Mouse (Mus musculus): ENCODE measurements around the gene Pdzrn3. TPM values are rescaled to one million over a fixed set of nuclear protein-coding genes. Genes with fewer than 3 reads are reported as not detected.

Pdzrn3 gene
- total and polyA plus RNA-seq, 3 experiments: not detected

- H3K9ac ChIP-seq (ENCODE audit: insufficient read depth, low read depth): no peak overlapping the region
- H3K27ac ChIP-seq (ENCODE audit: insufficient read depth, low read depth): no peak overlapping the region
- peaks cover 69% of the 10 kb centered on the region for H3K9me3 ChIP-seq (replicated peaks; ENCODE audit: low read length)
- dilution Hi-C loops (cut with MboI; ENCODE audit: extremely low pct_ligation_motif_present, extremely low pct_unique_long_range_greater_than_20kb, low sequenced_read_pairs) (no loop called here), in situ Hi-C loops (cut with MboI; ENCODE audit: low pct_ligation_motif_present, low pct_unique_long_range_greater_than_20kb, low sequenced_read_pairs) (no loop called here)
- no peaks in the 10 kb centered on the region for H3K4me1 ChIP-seq (ENCODE audit: control insufficient read depth in 1 of 2, insufficient read depth in 2 of 2)
- H3K4me3 ChIP-seq (replicated peaks in 1 of 3; ENCODE audit: low read depth in 2 of 3, low read length in 2 of 3, poor library complexity in 1 of 3): no peak overlapping the region
- no peak for DNase-seq (ENCODE audit: extremely low read depth)
- no peaks in the 10 kb centered on the region for H3K79me2 ChIP-seq (replicated peaks; ENCODE audit: control insufficient read depth, extremely low read depth, insufficient read depth, poor library complexity, severe bottlenecking)
- H3K4me2 ChIP-seq (ENCODE audit: insufficient read depth, low read depth, poor library complexity, severe bottlenecking): no peak overlapping the region
- TF ChIP-seq CHD2 (IDR thresholded peaks at IDR 0.05; ENCODE audit: low read length): no peak
- no peak for TF ChIP-seq TCF12 (IDR thresholded peaks at IDR 0.05; ENCODE audit: low read depth, low read length)
- no peak for TF ChIP-seq RCOR1 (conservative IDR thresholded peaks at IDR 0.05; ENCODE audit: low read depth, low read length)
- no peak for TF ChIP-seq CHD1 (IDR thresholded peaks at IDR 0.05; ENCODE audit: low read depth, low read length)
- TF ChIP-seq MXI1 (IDR thresholded peaks at IDR 0.05; ENCODE audit: low read depth, low read length): no peak
- no peaks in the 10 kb centered on the region for H3K36me3 ChIP-seq (replicated peaks in 1 of 2; ENCODE audit: control insufficient read depth in 1 of 2, insufficient read depth in 1 of 2, low read length in 1 of 2)
- H3K27me3 ChIP-seq (replicated peaks): no peaks in the 10 kb centered on the region
Measured at GRCm38 (mm10) chr6:101301154-101301553, 76.5 kb downstream of the Pdzrn3 start.

- dilution Hi-C loops (cut with MboI; ENCODE audit: extremely low pct_ligation_motif_present, extremely low pct_unique_long_range_greater_than_20kb, low sequenced_read_pairs): no loop called here
- DNase-seq (ENCODE audit: extremely low read depth): no peak
- Histone ChIP-seq H3K4me1 (ENCODE audit: control insufficient read depth in 1 of 2, insufficient read depth in 2 of 2) (no peaks in the 10 kb centered on the region), H3K9me3 (replicated peaks; ENCODE audit: low read length) (peaks cover 73% of the 10 kb centered on the region), H3K36me3 (replicated peaks in 1 of 2; ENCODE audit: control insufficient read depth in 1 of 2, insufficient read depth in 1 of 2, low read length in 1 of 2) (no peaks in the 10 kb centered on the region), H3K4me2 (ENCODE audit: insufficient read depth, low read depth, poor library complexity, severe bottlenecking) (no peak overlapping the region), H3K27me3 (replicated peaks) (no peaks in the 10 kb centered on the region), H3K27ac (ENCODE audit: insufficient read depth, low read depth) (no peak overlapping the region), H3K79me2 (replicated peaks; ENCODE audit: control insufficient read depth, extremely low read depth, insufficient read depth, poor library complexity, severe bottlenecking) (no peaks in the 10 kb centered on the region), H3K4me3 (replicated peaks in 1 of 3; ENCODE audit: low read depth in 2 of 3, low read length in 2 of 3, poor library complexity in 1 of 3) (no peak overlapping the region), H3K9ac (ENCODE audit: insufficient read depth, low read depth) (no peak overlapping the region)
- in situ Hi-C loops (cut with MboI; ENCODE audit: low pct_ligation_motif_present, low pct_unique_long_range_greater_than_20kb, low sequenced_read_pairs): no loop called here
- TF ChIP-seq MEF2A (IDR thresholded peaks at IDR 0.05; ENCODE audit: borderline replicate concordance, low read depth, low read length): no peak
- TF ChIP-seq ZMIZ1 (IDR thresholded peaks at IDR 0.05; ENCODE audit: low read depth, low read length): no peak
- TF ChIP-seq USF2 (conservative IDR thresholded peaks at IDR 0.05; ENCODE audit: low read depth, low read length): no peak
- TF ChIP-seq CHD2 (IDR thresholded peaks at IDR 0.05; ENCODE audit: low read length): no peak
- TF ChIP-seq USF1 (IDR thresholded peaks at IDR 0.05; ENCODE audit: low read depth, low read length): no peak
- TF ChIP-seq PAX5 (IDR thresholded peaks at IDR 0.05; ENCODE audit: low read length): no peak
- TF ChIP-seq GABPA (IDR thresholded peaks at IDR 0.05; ENCODE audit: insufficient replicate concordance, low read depth, low read length): no peak
- TF ChIP-seq E2F4 (IDR thresholded peaks at IDR 0.05; ENCODE audit: insufficient replicate concordance, low read depth, low read length): no peak
- TF ChIP-seq MAZ (IDR thresholded peaks at IDR 0.05; ENCODE audit: low read depth, low read length): no peak
- no peak for TF ChIP-seq UBTF (IDR thresholded peaks at IDR 0.05; ENCODE audit: low read depth, low read length)
- TF ChIP-seq KAT2A (IDR thresholded peaks at IDR 0.05; ENCODE audit: insufficient replicate concordance, low read length): no peak
- no peak for TF ChIP-seq TBP (conservative IDR thresholded peaks at IDR 0.05; ENCODE audit: low read depth, low read length)
- no peak for TF ChIP-seq POLR2AphosphoS2 (IDR thresholded peaks at IDR 0.05; ENCODE audit: low read depth, low read length)
- no peak for TF ChIP-seq ZNF384 (IDR thresholded peaks at IDR 0.05; ENCODE audit: low read depth, low read length)
- TF ChIP-seq IRF4 (IDR thresholded peaks at IDR 0.05; ENCODE audit: low read depth, low read length): no peak
- TF ChIP-seq ZKSCAN1 (IDR thresholded peaks at IDR 0.05; ENCODE audit: borderline replicate concordance, low read depth, low read length): no peak
- no peak for TF ChIP-seq ELF1 (IDR thresholded peaks at IDR 0.05; ENCODE audit: low read depth, low read length)
Measured at GRCm38 (mm10) chr6:101299434-101299833, 78.3 kb downstream of the Pdzrn3 start.
